Mouse (Mus musculus) gonadal fat pad, adult 2 months (tissue): ENCODE results near the gene Sqstm1. TPM values are rescaled to one million over a fixed set of nuclear protein-coding genes. Genes with fewer than 3 reads are reported as not detected.

Source experiments
- DNase-seq: peaks from one replicate; pipeline ENCODE4 v3.0.0-alpha.2; 2012; ENCODE audit warnings: low read depth
- polyA plus RNA-seq: library from polyadenylated mRNA; depleted of rRNA; stranded (reverse); fragments of >200 nt; gene quantifications from 2 replicates; pipeline ENCODE4 v1.2.3, GENCODE M21; 2012

The Sqstm1 gene
- polyA plus RNA-seq, 1 experiment: 227 TPM

GRCm38 (mm10) chr11:50211322-50212059, 864 bp upstream of the Sqstm1 start:
- no peak for DNase-seq

- no peak for DNase-seq
Observed at GRCm38 (mm10) chr11:50210101-50210504, 524 bp downstream of the Sqstm1 start.

GRCm38 (mm10) chr11:50208039-50208438, 2.6 kb downstream of the Sqstm1 start:
- no peak for DNase-seq

GRCm38 (mm10) chr11:50207344-50207743, 3.3 kb downstream of the Sqstm1 start:
- DNase-seq: no peak

GRCm38 (mm10) chr11:50206037-50206436, 4.6 kb downstream of the Sqstm1 start:
- no peak for DNase-seq

GRCm38 (mm10) chr11:50205434-50205833, 5.2 kb downstream of the Sqstm1 start:
- DNase-seq: no peak

- DNase-seq: no peak
Observed at GRCm38 (mm10) chr11:50203302-50203827, 7.3 kb downstream of the Sqstm1 start.

- DNase-seq: no peak
Observed at GRCm38 (mm10) chr11:50201590-50201989, 9.0 kb downstream of the Sqstm1 start.

GRCm38 (mm10) chr11:50200613-50201012, 10.0 kb downstream of the Sqstm1 start:
- DNase-seq: no peak

- no peak for DNase-seq
Observed at GRCm38 (mm10) chr11:50198916-50199315, 11.7 kb downstream of the Sqstm1 start.

GRCm38 (mm10) chr11:50198219-50198846, 12.3 kb downstream of the Sqstm1 start:
- no peak for DNase-seq

GRCm38 (mm10) chr11:50197500-50197899, 13.1 kb downstream of the Sqstm1 start:
- no peak for DNase-seq

GRCm38 (mm10) chr11:50194793-50195192, 15.8 kb downstream of the Sqstm1 start:
- DNase-seq: no peak

GRCm38 (mm10) chr11:50194070-50194469, 16.6 kb downstream of the Sqstm1 start:
- DNase-seq: no peak

- DNase-seq: no peak
Observed at GRCm38 (mm10) chr11:50192278-50192677, 18.3 kb downstream of the Sqstm1 start.

GRCm38 (mm10) chr11:50190362-50190761, 20.3 kb downstream of the Sqstm1 start:
- no peak for DNase-seq

- DNase-seq: no peak
Observed at GRCm38 (mm10) chr11:50188682-50189081, 21.9 kb downstream of the Sqstm1 start.

GRCm38 (mm10) chr11:50184788-50185187, 25.8 kb downstream of the Sqstm1 start:
- DNase-seq: no peak

GRCm38 (mm10) chr11:50182702-50183101, 27.9 kb downstream of the Sqstm1 start:
- DNase-seq: no peak

GRCm38 (mm10) chr11:50180478-50181231, 30.0 kb downstream of the Sqstm1 start:
- DNase-seq: no peak

- DNase-seq: no peak
Observed at GRCm38 (mm10) chr11:50178532-50179488, 31.8 kb downstream of the Sqstm1 start.
